ENCODE assay signal across 30 mouse cellular contexts in genomic region chr6:86385362-86386104, GRCm38 (mm10). TPM values are rescaled to one million over a fixed set of nuclear protein-coding genes. Genes with fewer than 3 reads are reported as not detected.
DNase-seq lines count a peak whose midpoint lies in the region; ATAC-seq and TF ChIP-seq lines count a peak whose summit lies in the region.
"Had no signal": no experiment of that assay in that cellular context is flagged by ENCODE, and none has a peak within 500 bp of the region (broad histone marks: within the 10 kb centered on the region; RNA-seq: fewer than 3 reads in every experiment).

No protein-coding gene starts in this region.

- peak; percentile 17; the same call in 1 of the 2 replicates for ATAC-seq in hindbrain, embryonic 15.5 days (ENCODE audit: low FRiP score, low read depth)
- ATAC-seq in hindbrain, embryonic 11.5 days (ENCODE audit: low FRiP score): no peak
- ATAC-seq in liver, embryonic 13.5 days (ENCODE audit: low read depth): peak; percentile 56
- ATAC-seq in liver, embryonic 16.5 days (ENCODE audit: low read depth): peak; percentile 72
- no peak for ATAC-seq in kidney, embryonic 15.5 days (replicated peaks; ENCODE audit: low FRiP score)
- ATAC-seq: forebrain, embryonic 15.5 days; hindbrain, postnatal 0 days; Patski had no signal

- H3K9ac ChIP-seq in hindbrain, embryonic 15.5 days: no peak overlapping the region
- no peak overlapping the region for H3K9ac ChIP-seq in hindbrain, embryonic 11.5 days (ENCODE audit: low read depth, low read length)
- H3K9ac ChIP-seq in MEL (ENCODE audit: control insufficient read depth, low read depth, low read length, poor library complexity, severe bottlenecking): peak overlapping the region; percentile 65
- no peak overlapping the region for H3K9ac ChIP-seq in liver, embryonic 13.5 days
- H3K9ac ChIP-seq in liver, embryonic 16.5 days (ENCODE audit: low read depth, low read length): no peak overlapping the region
- H3K9ac ChIP-seq in kidney, embryonic 15.5 days: no peak overlapping the region
- H3K9ac ChIP-seq: embryonic facial prominence, embryonic 13.5 days; forebrain, embryonic 12.5 days; forebrain, embryonic 15.5 days; heart, embryonic 13.5 days; hindbrain, embryonic 13.5 days had no signal

- H3K79me2 ChIP-seq in MEL (ENCODE audit: control insufficient read depth, insufficient read depth, low read length, poor library complexity): no peaks in the 10 kb centered on the region; the same call in 1 of the 2 replicates

- no peak for TF ChIP-seq RAD21 in MEL (IDR thresholded peaks at IDR 0.05; ENCODE audit: low read depth, low read length)

- DNase-seq in hindbrain, embryonic 11.5 days (ENCODE audit: low spot score): no peak
- DNase-seq in MEL (ENCODE audit: low read depth, low spot score): peak; percentile 59
- DNase-seq in liver, embryonic 13.5 days: no peak
- DNase-seq in thymus, adult 2 months: no peak
- DNase-seq in cerebellum, postnatal 36 days: no peak
- DNase-seq: adrenal gland, adult 2 months; adrenal gland, postnatal 14 days; cerebellum, adult 11 months; cerebellum, adult 2 months; cerebellum, adult 9-11 months; cerebellum, postnatal 25 days; embryo, embryonic 11 days; gastrocnemius, postnatal 36 days; heart, adult 2 months; heart, postnatal 14 days had no signal

- no peak overlapping the region for H3K27ac ChIP-seq in hindbrain, embryonic 15.5 days (replicated peaks)
- no peak overlapping the region for H3K27ac ChIP-seq in hindbrain, embryonic 11.5 days (ENCODE audit: low read depth, low read length)
- peak overlapping the region; percentile 94 for H3K27ac ChIP-seq in MEL (ENCODE audit: control insufficient read depth, low read depth, low read length)
- H3K27ac ChIP-seq in liver, embryonic 13.5 days: peak overlapping the region; percentile 56
- peak overlapping the region; percentile 66 for H3K27ac ChIP-seq in liver, embryonic 16.5 days (ENCODE audit: low read length)
- no peak overlapping the region for H3K27ac ChIP-seq in thymus, adult 2 months (ENCODE audit: control insufficient read depth, insufficient read depth, low read length)
- H3K27ac ChIP-seq in kidney, embryonic 15.5 days: no peak overlapping the region
- H3K27ac ChIP-seq: embryonic facial prominence, embryonic 10.5 days; embryonic facial prominence, embryonic 13.5 days; forebrain, embryonic 12.5 days; forebrain, embryonic 15.5 days; heart, adult 2 months; heart, embryonic 10.5 days; heart, embryonic 13.5 days; hindbrain, embryonic 13.5 days; hindbrain, postnatal 0 days had no signal

- H3K4me3 ChIP-seq in hindbrain, embryonic 15.5 days: no peak overlapping the region
- no peak overlapping the region for H3K4me3 ChIP-seq in hindbrain, embryonic 11.5 days (ENCODE audit: low read depth, low read length)
- peak overlapping the region; percentile 49 to 89 for H3K4me3 ChIP-seq in MEL (ENCODE audit: control insufficient read depth in 1 of 2, insufficient read depth in 1 of 2, low read depth in 2 of 2, low read length in 2 of 2)
- H3K4me3 ChIP-seq in liver, embryonic 13.5 days (replicated peaks): no peak overlapping the region
- no peak overlapping the region for H3K4me3 ChIP-seq in liver, embryonic 16.5 days (ENCODE audit: low read depth, low read length)
- no peak overlapping the region for H3K4me3 ChIP-seq in thymus, adult 2 months (ENCODE audit: control insufficient read depth, insufficient read depth, low read length)
- no peak overlapping the region for H3K4me3 ChIP-seq in kidney, embryonic 15.5 days (replicated peaks)
- H3K4me3 ChIP-seq: embryonic facial prominence, embryonic 10.5 days; embryonic facial prominence, embryonic 13.5 days; erythroblast, embryonic 14.5 days; forebrain, embryonic 12.5 days; forebrain, embryonic 15.5 days; heart, adult 2 months; heart, embryonic 10.5 days; heart, embryonic 13.5 days; hindbrain, embryonic 13.5 days had no signal

- TF ChIP-seq CTCF in MEL (IDR thresholded peaks at IDR 0.05 in 2 of 3, conservative IDR thresholded peaks at IDR 0.05 in 1 of 3; ENCODE audit: control insufficient read depth in 1 of 3, insufficient read depth in 1 of 3, low read depth in 2 of 3, low read length in 3 of 3, poor library complexity in 1 of 3, severe bottlenecking in 1 of 3): no peak
- TF ChIP-seq CTCF in thymus, adult 2 months (IDR thresholded peaks at IDR 0.05; ENCODE audit: borderline replicate concordance, control insufficient read depth, extremely low read depth, insufficient read depth, low read length, poor library complexity): no peak

- peak; percentile 4 to 49; a peak in 1 of 4 replicates for TF ChIP-seq EP300 in MEL (IDR thresholded peaks at IDR 0.05; ENCODE audit: low read depth in 1 of 2, low read length in 2 of 2)

- peaks cover 41% of the 10 kb centered on the region for H3K36me3 ChIP-seq in hindbrain, embryonic 15.5 days
- H3K36me3 ChIP-seq in hindbrain, embryonic 11.5 days (ENCODE audit: control insufficient read depth, insufficient read depth, low read length): peaks cover 7% of the 10 kb centered on the region; the same call in 1 of the 2 replicates
- peaks cover 4 to 19% of the 10 kb centered on the region in 2 experiments; a peak in 3 of 4 replicates for H3K36me3 ChIP-seq in MEL (ENCODE audit: control insufficient read depth in 1 of 2, insufficient read depth in 2 of 2, low read length in 2 of 2)
- H3K36me3 ChIP-seq in liver, embryonic 13.5 days: peaks cover 38% of the 10 kb centered on the region
- peaks cover 11% of the 10 kb centered on the region for H3K36me3 ChIP-seq in liver, embryonic 16.5 days (ENCODE audit: control insufficient read depth, insufficient read depth)
- H3K36me3 ChIP-seq in thymus, adult 2 months (ENCODE audit: control insufficient read depth, insufficient read depth, low read length): no peaks in the 10 kb centered on the region
- H3K36me3 ChIP-seq in kidney, embryonic 15.5 days: peaks cover 48% of the 10 kb centered on the region

- WGBS in hindbrain, embryonic 15.5 days: 89% methylated on average over 5 of the region's 5 CpGs
- WGBS in hindbrain, embryonic 11.5 days: 84% methylated on average over 5 of the region's 5 CpGs
- WGBS in liver, embryonic 13.5 days (ENCODE audit: insufficient replicate concordance): 67% methylated on average over 5 of the region's 5 CpGs
- 69% methylated on average over 5 of the region's 5 CpGs for WGBS in liver, embryonic 16.5 days (ENCODE audit: insufficient replicate concordance)
- 99% methylated on average over 5 of the region's 5 CpGs for WGBS in thymus, adult 2 months
- WGBS in kidney, embryonic 15.5 days: 80% methylated on average over 5 of the region's 5 CpGs

- H3K27me3 ChIP-seq in hindbrain, embryonic 15.5 days: no peaks in the 10 kb centered on the region
- no peaks in the 10 kb centered on the region for H3K27me3 ChIP-seq in hindbrain, embryonic 11.5 days (ENCODE audit: control insufficient read depth, insufficient read depth, low read length)
- H3K27me3 ChIP-seq in MEL (ENCODE audit: control insufficient read depth in 1 of 2, insufficient read depth in 2 of 2, low read length in 2 of 2): no peaks in the 10 kb centered on the region
- no peaks in the 10 kb centered on the region for H3K27me3 ChIP-seq in liver, embryonic 13.5 days
- H3K27me3 ChIP-seq in liver, embryonic 16.5 days (ENCODE audit: control insufficient read depth, insufficient read depth, low read depth, low read length): no peaks in the 10 kb centered on the region
- no peaks in the 10 kb centered on the region for H3K27me3 ChIP-seq in thymus, adult 2 months (ENCODE audit: control insufficient read depth, insufficient read depth, low read length)
- H3K27me3 ChIP-seq in kidney, embryonic 15.5 days: no peaks in the 10 kb centered on the region
- H3K27me3 ChIP-seq: embryonic facial prominence, embryonic 13.5 days; forebrain, embryonic 12.5 days; forebrain, embryonic 15.5 days; heart, embryonic 13.5 days; hindbrain, embryonic 13.5 days; Patski had no signal

- no peak for TF ChIP-seq POLR2A in MEL (IDR thresholded peaks at IDR 0.05; ENCODE audit: control insufficient read depth in 1 of 2, insufficient read depth in 1 of 2, low read depth in 1 of 2, low read length in 2 of 2, poor library complexity in 1 of 2)
- TF ChIP-seq POLR2A in thymus, adult 2 months (IDR thresholded peaks at IDR 0.05; ENCODE audit: control insufficient read depth, extremely low read depth, insufficient read depth, low read length, poor library complexity): no peak

- H3K4me1 ChIP-seq in hindbrain, embryonic 15.5 days (replicated peaks): no peaks in the 10 kb centered on the region
- no peaks in the 10 kb centered on the region for H3K4me1 ChIP-seq in hindbrain, embryonic 11.5 days (replicated peaks; ENCODE audit: control insufficient read depth, insufficient read depth, low read length)
- peaks cover 9 to 18% of the 10 kb centered on the region in 2 experiments for H3K4me1 ChIP-seq in MEL (ENCODE audit: control insufficient read depth in 1 of 2, insufficient read depth in 2 of 2, low read length in 2 of 2)
- peaks cover 25% of the 10 kb centered on the region for H3K4me1 ChIP-seq in liver, embryonic 13.5 days (replicated peaks)
- H3K4me1 ChIP-seq in liver, embryonic 16.5 days (ENCODE audit: control insufficient read depth, low read depth, low read length): no peaks in the 10 kb centered on the region; the same call in none of the 2 replicates
- H3K4me1 ChIP-seq in thymus, adult 2 months (replicated peaks; ENCODE audit: control insufficient read depth, insufficient read depth, low read length): no peaks in the 10 kb centered on the region
- H3K4me1 ChIP-seq in kidney, embryonic 15.5 days: peaks cover 20% of the 10 kb centered on the region; the same call in 1 of the 2 replicates
- H3K4me1 ChIP-seq: embryonic facial prominence, embryonic 13.5 days; forebrain, embryonic 12.5 days; forebrain, embryonic 15.5 days; heart, embryonic 13.5 days; hindbrain, embryonic 13.5 days had no signal

- no peak overlapping the region for H3K4me2 ChIP-seq in hindbrain, embryonic 15.5 days
- no peak overlapping the region for H3K4me2 ChIP-seq in hindbrain, embryonic 11.5 days (replicated peaks; ENCODE audit: low read depth, low read length)
- H3K4me2 ChIP-seq in liver, embryonic 13.5 days: no peak overlapping the region
- no peak overlapping the region for H3K4me2 ChIP-seq in liver, embryonic 16.5 days (ENCODE audit: low read depth, low read length)
- H3K4me2 ChIP-seq in kidney, embryonic 15.5 days: no peak overlapping the region
- H3K4me2 ChIP-seq: embryonic facial prominence, embryonic 13.5 days; forebrain, embryonic 12.5 days; forebrain, embryonic 15.5 days; heart, embryonic 13.5 days; hindbrain, embryonic 13.5 days had no signal

- H3K9me3 ChIP-seq in hindbrain, embryonic 15.5 days: no peaks in the 10 kb centered on the region
- no peaks in the 10 kb centered on the region for H3K9me3 ChIP-seq in hindbrain, embryonic 11.5 days (ENCODE audit: control insufficient read depth, low read length)
- no peaks in the 10 kb centered on the region for H3K9me3 ChIP-seq in MEL (replicated peaks; ENCODE audit: insufficient read depth, low read length)
- H3K9me3 ChIP-seq in liver, embryonic 13.5 days (replicated peaks): no peaks in the 10 kb centered on the region
- no peaks in the 10 kb centered on the region for H3K9me3 ChIP-seq in liver, embryonic 16.5 days (replicated peaks; ENCODE audit: control insufficient read depth, low read length)
- H3K9me3 ChIP-seq in kidney, embryonic 15.5 days (replicated peaks): no peaks in the 10 kb centered on the region
- H3K9me3 ChIP-seq: embryonic facial prominence, embryonic 10.5 days; embryonic facial prominence, embryonic 13.5 days; forebrain, embryonic 12.5 days; forebrain, embryonic 15.5 days; heart, embryonic 10.5 days; heart, embryonic 13.5 days; hindbrain, embryonic 13.5 days had no signal

RNA-seq across cellular contexts. Expression of gene Pcyox1, which starts 11.4 kb away (rescaled TPM):
- 84.7 and 90.1 TPM in 2 replicates for polyA plus RNA-seq in hindbrain, embryonic 15.5 days (2015; fragmentation: Nextera tagmentation; extraction: Ambion mirVana)
- polyA plus RNA-seq in hindbrain, embryonic 11.5 days (2014; fragmentation: Nextera tagmentation; extraction: Ambion mirVana): 107 and 109 TPM in 2 replicates
- 16.0 and 18.3 TPM in 2 replicates for total RNA-seq in MEL (2012; rRNA removed)
- polyA plus RNA-seq in MEL (2012; ENCODE audit: insufficient read depth in 1 of 2, insufficient read length in 2 of 2, low read depth in 1 of 2, low replicate concordance in 2 of 2, missing spikeins in 1 of 2): 10 to 100 TPM in 1 of 2 experiments, not detected in 1; 28.1 TPM
- 38.1 and 51.3 TPM in 2 replicates for polyA plus RNA-seq in liver, embryonic 13.5 days (2015; fragmentation: Nextera tagmentation; extraction: Ambion mirVana)
- 76.6 and 83.2 TPM in 2 replicates for polyA plus RNA-seq in liver, embryonic 16.5 days (2015; fragmentation: Nextera tagmentation; extraction: Ambion mirVana)
- 14.9 and 15.8 TPM in 2 replicates for polyA plus RNA-seq in thymus, adult 2 months (2012; rRNA removed)
- 97.6 and 99.1 TPM in 2 replicates for polyA plus RNA-seq in kidney, embryonic 15.5 days (2015; fragmentation: Nextera tagmentation; extraction: Ambion mirVana)

RNA-seq across cellular contexts. Expression of gene Snrpg, which starts 14.4 kb away (rescaled TPM):
- polyA plus RNA-seq in hindbrain, embryonic 15.5 days (2015; fragmentation: Nextera tagmentation; extraction: Ambion mirVana): 346 and 401 TPM in 2 replicates
- 610 and 651 TPM in 2 replicates for polyA plus RNA-seq in hindbrain, embryonic 11.5 days (2014; fragmentation: Nextera tagmentation; extraction: Ambion mirVana)
- total RNA-seq in MEL (2012; rRNA removed): 748 and 796 TPM in 2 replicates
- 1,000 to 10,000 TPM in 1 of 2 experiments, 100 to 1,000 TPM in 1; 761 to 1,339 TPM for polyA plus RNA-seq in MEL (2012; ENCODE audit: insufficient read depth in 1 of 2, insufficient read length in 2 of 2, low read depth in 1 of 2, low replicate concordance in 2 of 2, missing spikeins in 1 of 2)
- polyA plus RNA-seq in liver, embryonic 13.5 days (2015; fragmentation: Nextera tagmentation; extraction: Ambion mirVana): 407 and 475 TPM in 2 replicates
- 256 and 289 TPM in 2 replicates for polyA plus RNA-seq in liver, embryonic 16.5 days (2015; fragmentation: Nextera tagmentation; extraction: Ambion mirVana)
- polyA plus RNA-seq in thymus, adult 2 months (2012; rRNA removed): 67.2 and 87.1 TPM in 2 replicates
- 665 and 702 TPM in 2 replicates for polyA plus RNA-seq in kidney, embryonic 15.5 days (2015; fragmentation: Nextera tagmentation; extraction: Ambion mirVana)

RNA-seq across cellular contexts. Expression of gene Tia1, which starts 18.5 kb away (rescaled TPM):
- polyA plus RNA-seq in hindbrain, embryonic 15.5 days (2015; fragmentation: Nextera tagmentation; extraction: Ambion mirVana): 275 and 283 TPM in 2 replicates
- polyA plus RNA-seq in hindbrain, embryonic 11.5 days (2014; fragmentation: Nextera tagmentation; extraction: Ambion mirVana): 270 and 292 TPM in 2 replicates
- total RNA-seq in MEL (2012; rRNA removed): 20.5 and 21.5 TPM in 2 replicates
- polyA plus RNA-seq in MEL (2012; ENCODE audit: insufficient read depth in 1 of 2, insufficient read length in 2 of 2, low read depth in 1 of 2, low replicate concordance in 2 of 2, missing spikeins in 1 of 2): 10 to 100 TPM in 1 of 2 experiments, not detected in 1; 25.3 TPM
- polyA plus RNA-seq in liver, embryonic 13.5 days (2015; fragmentation: Nextera tagmentation; extraction: Ambion mirVana): 26.4 and 31.0 TPM in 2 replicates
- polyA plus RNA-seq in liver, embryonic 16.5 days (2015; fragmentation: Nextera tagmentation; extraction: Ambion mirVana): 17.5 and 19.5 TPM in 2 replicates
- 73.1 and 83.4 TPM in 2 replicates for polyA plus RNA-seq in thymus, adult 2 months (2012; rRNA removed)
- polyA plus RNA-seq in kidney, embryonic 15.5 days (2015; fragmentation: Nextera tagmentation; extraction: Ambion mirVana): 218 and 219 TPM in 2 replicates

RNA-seq across cellular contexts. Expression of gene Fam136a, which starts 20.1 kb away (rescaled TPM):
- polyA plus RNA-seq in hindbrain, embryonic 15.5 days (2015; fragmentation: Nextera tagmentation; extraction: Ambion mirVana): 106 and 108 TPM in 2 replicates
- 137 and 140 TPM in 2 replicates for polyA plus RNA-seq in hindbrain, embryonic 11.5 days (2014; fragmentation: Nextera tagmentation; extraction: Ambion mirVana)
- total RNA-seq in MEL (2012; rRNA removed): 87.8 and 89.2 TPM in 2 replicates
- polyA plus RNA-seq in MEL (2012; ENCODE audit: insufficient read depth in 1 of 2, insufficient read length in 2 of 2, low read depth in 1 of 2, low replicate concordance in 2 of 2, missing spikeins in 1 of 2): 10 to 100 TPM in 1 of 2 experiments, not detected in 1; 53.0 TPM
- 94.3 and 104 TPM in 2 replicates for polyA plus RNA-seq in liver, embryonic 13.5 days (2015; fragmentation: Nextera tagmentation; extraction: Ambion mirVana)
- 58.6 and 60.9 TPM in 2 replicates for polyA plus RNA-seq in liver, embryonic 16.5 days (2015; fragmentation: Nextera tagmentation; extraction: Ambion mirVana)
- polyA plus RNA-seq in thymus, adult 2 months (2012; rRNA removed): 14.3 and 15.3 TPM in 2 replicates
- 145 and 148 TPM in 2 replicates for polyA plus RNA-seq in kidney, embryonic 15.5 days (2015; fragmentation: Nextera tagmentation; extraction: Ambion mirVana)

RNA-seq across cellular contexts. Expression of gene Gm44790, which starts 40.9 kb away (rescaled TPM):
- 1.2 TPM in 2 replicates for polyA plus RNA-seq in hindbrain, embryonic 15.5 days (2015; fragmentation: Nextera tagmentation; extraction: Ambion mirVana)
- not detected in 2 replicates for polyA plus RNA-seq in hindbrain, embryonic 11.5 days (2014; fragmentation: Nextera tagmentation; extraction: Ambion mirVana)
- total RNA-seq in MEL (2012; rRNA removed): 0.77 and 0.88 TPM in 2 replicates
- polyA plus RNA-seq in MEL (2012; ENCODE audit: insufficient read depth in 1 of 2, insufficient read length in 2 of 2, low read depth in 1 of 2, low replicate concordance in 2 of 2, missing spikeins in 1 of 2): under 1 TPM in 1 of 2 experiments, not detected in 1; 0.29 TPM
- not detected in 2 replicates for polyA plus RNA-seq in liver, embryonic 13.5 days (2015; fragmentation: Nextera tagmentation; extraction: Ambion mirVana)
- polyA plus RNA-seq in liver, embryonic 16.5 days (2015; fragmentation: Nextera tagmentation; extraction: Ambion mirVana): not detected in 2 replicates
- 32.3 and 32.5 TPM in 2 replicates for polyA plus RNA-seq in thymus, adult 2 months (2012; rRNA removed)
- 0.43 and 0.51 TPM in 2 replicates for polyA plus RNA-seq in kidney, embryonic 15.5 days (2015; fragmentation: Nextera tagmentation; extraction: Ambion mirVana)
- total RNA-seq: granulocyte monocyte progenitor cell, adult 5-6 weeks; heart, adult 2 months; heart, postnatal 14 days; hematopoietic stem cell, adult 5-6 weeks; hindbrain, postnatal 0 days had no signal
- polyA plus RNA-seq: embryonic facial prominence, embryonic 13.5 days; erythroblast, embryonic 14.5 days; forebrain, embryonic 12.5 days; forebrain, embryonic 15.5 days; heart, adult 2 months; heart, embryonic 13.5 days; hindbrain, embryonic 13.5 days; hindbrain, postnatal 0 days had no signal

Comparison
In these comparisons a context has a peak if more than half of its experiments do, and no peak if none do; other contexts are left out.
1. ATAC-seq: peak in hindbrain, embryonic 15.5 days (single experiment), liver, embryonic 13.5 days (single experiment) and liver, embryonic 16.5 days (single experiment); none in hindbrain, embryonic 11.5 days (single experiment) and kidney, embryonic 15.5 days (single experiment).
2. H3K27ac ChIP-seq: peak in MEL (single experiment), liver, embryonic 13.5 days (single experiment) and liver, embryonic 16.5 days (single experiment); none in hindbrain, embryonic 15.5 days (single experiment), hindbrain, embryonic 11.5 days (single experiment), thymus, adult 2 months (single experiment) and kidney, embryonic 15.5 days (single experiment).
3. H3K4me3 ChIP-seq: peak in MEL (2 of 2); none in hindbrain, embryonic 15.5 days (single experiment), hindbrain, embryonic 11.5 days (single experiment), liver, embryonic 13.5 days (single experiment), liver, embryonic 16.5 days (single experiment), thymus, adult 2 months (single experiment) and kidney, embryonic 15.5 days (single experiment).